Mouse (Mus musculus) thymus, adult 2 months (tissue): ENCODE measurements around the gene Macf1. TPM values are rescaled to one million over a fixed set of nuclear protein-coding genes. Genes with fewer than 3 reads are reported as not detected.

ENCODE experiments used
- DNase-seq: peaks from one replicate; pipeline ENCODE4 v3.0.0; 2021
- H3K27ac ChIP-seq: fragments of 200-500 bp; 2 replicates; pipeline ENCODE4 v1.5.1; 2012; ENCODE audit warnings: low read length, control low read depth; ENCODE audit not compliant: control insufficient read depth, insufficient read depth
- H3K27me3 ChIP-seq: fragments of 200-500 bp; 2 replicates; pipeline ENCODE4 v1.6.1; 2012; ENCODE audit warnings: mild to moderate bottlenecking, low read length, moderate library complexity, mixed read lengths; ENCODE audit not compliant: control insufficient read depth, insufficient read depth
- H3K36me3 ChIP-seq: fragments of 200-500 bp; 2 replicates; pipeline ENCODE4 v1.6.1; 2012; ENCODE audit warnings: mild to moderate bottlenecking, low read length, moderate library complexity; ENCODE audit not compliant: control insufficient read depth, insufficient read depth
- H3K4me1 ChIP-seq: fragments of 200-500 bp; replicated peaks from 2 replicates; pipeline ENCODE4 v1.6.1; 2012; ENCODE audit warnings: low read length; ENCODE audit not compliant: control insufficient read depth, insufficient read depth
- H3K4me3 ChIP-seq: fragments of 200-500 bp; 2 replicates; pipeline ENCODE4 v1.5.1; 2012; ENCODE audit warnings: mild to moderate bottlenecking, low read length, control low read depth, moderate library complexity; ENCODE audit not compliant: control insufficient read depth, insufficient read depth
- CTCF ChIP-seq: fragments of 200-500 bp; IDR thresholded peaks from 2 replicates; pipeline ENCODE4 v1.5.1; 2012; ENCODE audit warnings: mild to moderate bottlenecking, control low read depth, low read length, moderate library complexity, borderline replicate concordance; ENCODE audit not compliant: control insufficient read depth, poor library complexity, insufficient read depth; ENCODE audit errors: extremely low read depth
- POLR2A ChIP-seq: fragments of 200-500 bp; IDR thresholded peaks from 2 replicates; pipeline ENCODE4 v1.6.1; 2012; ENCODE audit warnings: mild to moderate bottlenecking, low read length, control low read depth, moderate library complexity; ENCODE audit not compliant: control insufficient read depth, poor library complexity, insufficient read depth; ENCODE audit errors: extremely low read depth
- WGBS: fragments of 180-500 bp; shearing (Covaris S2); methylation state at CpG from one replicate; pipeline ENCODE4 v1.1.7; 2018; 5-methylcytosine and 5-hydroxymethylcytosine counted together
- polyA plus RNA-seq: library from polyadenylated mRNA; depleted of rRNA; stranded (reverse); fragments of >200 nt; gene quantifications from 2 replicates; pipeline ENCODE4 v1.2.3, GENCODE M21; 2012

Macf1 gene
- polyA plus RNA-seq, 1 experiment: 121 TPM

DNA sequence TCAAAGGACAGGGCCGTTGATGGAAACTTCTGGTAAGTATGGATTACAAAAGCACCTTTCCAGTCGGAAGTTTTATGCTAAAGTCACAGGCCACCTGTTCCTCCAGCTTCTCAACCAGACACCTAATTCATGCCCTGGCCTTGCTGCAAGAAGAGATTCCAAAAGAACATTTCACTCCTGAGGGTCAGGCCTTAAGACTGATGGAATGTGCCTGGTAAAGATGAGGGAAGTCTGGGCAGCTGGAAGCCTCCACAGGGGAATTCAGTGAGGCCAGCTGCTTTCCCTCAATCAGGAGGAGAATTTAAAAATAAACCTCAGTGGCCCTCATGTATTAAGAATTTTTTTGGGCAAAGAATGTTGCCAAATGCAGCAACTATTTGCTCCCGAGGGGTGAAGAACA lies 90.5 kb downstream of the Macf1 start:
- no peak overlapping the region for H3K27ac ChIP-seq
- WGBS: 85% methylated on average over 3 of the region's 3 CpGs
- TF ChIP-seq POLR2A (no peak), CTCF (no peak)

DNA sequence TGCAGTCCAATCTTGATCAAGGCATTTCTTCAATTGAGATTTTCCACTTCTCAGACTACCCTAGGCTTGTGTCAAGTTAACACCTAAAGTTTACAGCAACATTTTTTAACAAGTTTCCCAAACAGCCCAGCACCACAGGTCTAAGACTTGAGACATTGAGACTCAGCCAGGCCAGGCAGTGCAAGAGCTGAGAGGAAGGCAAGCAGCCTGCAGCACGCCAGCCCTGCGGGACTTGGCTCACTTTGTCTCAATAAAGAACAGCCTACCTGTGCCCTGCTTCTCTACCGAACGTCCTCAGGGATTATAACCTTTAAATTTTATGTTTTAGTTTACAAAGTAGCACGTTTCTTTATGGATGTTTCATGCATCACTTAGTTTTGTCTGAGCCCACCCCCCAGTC lies 92.1 kb downstream of the Macf1 start:
- H3K27ac ChIP-seq: no peak overlapping the region
- no peak overlapping the region for H3K4me3 ChIP-seq
- no peaks in the 10 kb centered on the region for H3K4me1 ChIP-seq
- 93% methylated on average over 5 of the region's 5 CpGs for WGBS
- no peak for TF ChIP-seq POLR2A
- no peak for TF ChIP-seq CTCF
- H3K27me3 ChIP-seq: no peaks in the 10 kb centered on the region
- DNase-seq: no peak
- no peaks in the 10 kb centered on the region for H3K36me3 ChIP-seq

More for the DNA sequence above, 90.5 kb downstream of the Macf1 start:
- Histone ChIP-seq H3K4me3 (no peak overlapping the region), H3K4me1 (no peaks in the 10 kb centered on the region), H3K36me3 (no peaks in the 10 kb centered on the region), H3K27me3 (no peaks in the 10 kb centered on the region)
- DNase-seq: no peak

DNA sequence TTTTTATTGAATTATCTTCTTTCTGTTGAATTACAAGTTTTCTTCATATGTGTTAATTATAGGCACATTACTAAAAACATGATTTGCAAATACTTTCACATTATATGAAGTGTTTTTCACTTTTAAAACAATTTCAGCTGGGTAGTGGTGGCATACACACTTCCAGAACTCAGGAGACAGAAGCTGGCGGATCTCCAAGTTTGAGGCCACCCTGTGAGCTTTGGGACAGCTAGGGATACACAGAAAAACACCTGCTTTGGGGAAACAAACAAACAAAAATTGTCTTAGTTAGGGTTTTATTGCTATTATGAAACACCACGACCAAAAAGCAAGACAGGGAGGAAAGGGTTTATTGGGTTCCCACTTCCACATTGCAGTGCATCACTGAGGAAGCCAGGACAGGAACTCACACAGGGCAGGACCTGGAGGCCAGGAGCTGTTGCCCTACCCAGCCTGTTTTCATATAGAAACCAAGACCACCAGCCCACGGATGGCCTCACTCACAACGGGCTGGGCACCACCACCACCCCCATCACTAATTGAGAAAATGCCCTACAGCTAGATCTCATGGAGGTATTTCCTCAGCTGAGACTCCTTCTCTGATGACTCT lies 93.0 kb downstream of the Macf1 start:
- Histone ChIP-seq H3K4me3 (no peak overlapping the region), H3K36me3 (no peaks in the 10 kb centered on the region), H3K27me3 (no peaks in the 10 kb centered on the region), H3K4me1 (no peaks in the 10 kb centered on the region), H3K27ac (no peak overlapping the region)
- 56% methylated on average over 4 of the region's 4 CpGs for WGBS
- no peak for TF ChIP-seq CTCF
- TF ChIP-seq POLR2A: no peak
- no peak for DNase-seq

DNA sequence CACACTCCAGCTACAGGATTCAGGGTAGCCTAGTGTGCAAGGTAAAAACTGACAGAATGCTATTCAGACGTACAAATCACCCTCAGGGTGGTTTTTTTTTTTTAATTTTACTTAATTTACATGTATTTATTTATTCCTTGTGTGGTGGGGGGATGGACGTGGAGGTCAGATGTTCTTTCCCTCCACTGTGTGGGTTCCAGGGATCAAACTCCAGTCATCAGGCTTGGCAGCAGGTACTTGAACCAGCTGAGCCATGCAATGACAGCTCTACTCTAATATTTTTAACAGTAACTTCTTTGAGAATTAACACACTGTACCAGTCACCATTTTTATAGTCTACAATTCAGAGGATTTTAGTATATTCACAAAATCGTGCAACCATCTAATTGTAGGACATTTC lies 94.7 kb downstream of the Macf1 start:
- WGBS: 89% methylated on average over 3 of the region's 3 CpGs
- H3K27me3 ChIP-seq: no peaks in the 10 kb centered on the region
- TF ChIP-seq POLR2A (no peak), CTCF (no peak)
- no peaks in the 10 kb centered on the region for H3K4me1 ChIP-seq
- no peak overlapping the region for H3K27ac ChIP-seq
- DNase-seq: no peak
- no peak overlapping the region for H3K4me3 ChIP-seq
- H3K36me3 ChIP-seq: no peaks in the 10 kb centered on the region

DNA sequence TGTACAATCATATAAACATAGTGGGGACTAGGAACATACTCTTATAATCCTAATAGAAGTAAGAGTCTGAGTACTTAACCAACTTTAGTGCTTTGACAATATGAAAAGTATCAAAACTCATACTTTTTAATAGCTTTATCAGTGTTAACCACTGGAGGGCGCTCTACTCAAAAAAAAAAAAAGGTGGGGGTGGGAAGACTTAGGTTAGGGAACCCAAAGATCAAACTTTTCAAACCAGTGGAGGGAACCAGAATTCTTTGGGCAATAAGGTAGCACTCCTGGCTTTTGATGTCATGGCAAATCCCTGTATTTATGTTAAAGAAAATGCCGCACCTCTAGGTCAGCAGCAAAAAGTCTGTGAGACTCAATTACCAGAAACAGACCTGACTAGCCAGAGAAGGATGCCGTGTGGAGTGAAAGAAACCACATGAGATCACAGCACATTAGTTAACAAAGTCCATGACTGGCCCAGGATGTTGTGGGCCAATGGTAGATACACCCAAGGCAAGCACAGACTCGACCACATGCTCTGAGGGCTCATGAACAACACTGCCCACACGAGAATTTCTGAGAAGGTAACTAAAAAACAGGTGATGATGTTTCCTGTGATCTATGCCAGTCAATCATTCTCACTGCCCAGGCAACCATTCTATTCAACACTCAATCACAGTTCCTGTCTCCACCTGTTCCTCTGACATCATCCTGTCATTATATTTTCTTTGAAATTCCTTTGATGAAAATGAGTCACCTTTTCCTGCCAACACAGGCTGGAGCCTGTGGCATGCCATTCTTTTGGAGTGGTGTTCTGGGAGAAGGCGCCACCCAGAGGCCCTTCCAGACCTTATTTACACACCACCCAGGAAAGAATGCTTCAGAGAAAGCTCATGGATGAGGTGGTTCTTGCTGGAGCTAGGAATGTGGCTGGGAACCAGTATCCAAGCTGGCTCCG lies 95.5 kb downstream of the Macf1 start:
- Histone ChIP-seq H3K4me1 (no peaks in the 10 kb centered on the region), H3K27me3 (no peaks in the 10 kb centered on the region), H3K27ac (no peak overlapping the region), H3K4me3 (no peak overlapping the region), H3K36me3 (no peaks in the 10 kb centered on the region)
- WGBS: 50% methylated on average over 7 of the region's 7 CpGs
- TF ChIP-seq POLR2A (no peak), CTCF (no peak)
- no peak for DNase-seq

DNA sequence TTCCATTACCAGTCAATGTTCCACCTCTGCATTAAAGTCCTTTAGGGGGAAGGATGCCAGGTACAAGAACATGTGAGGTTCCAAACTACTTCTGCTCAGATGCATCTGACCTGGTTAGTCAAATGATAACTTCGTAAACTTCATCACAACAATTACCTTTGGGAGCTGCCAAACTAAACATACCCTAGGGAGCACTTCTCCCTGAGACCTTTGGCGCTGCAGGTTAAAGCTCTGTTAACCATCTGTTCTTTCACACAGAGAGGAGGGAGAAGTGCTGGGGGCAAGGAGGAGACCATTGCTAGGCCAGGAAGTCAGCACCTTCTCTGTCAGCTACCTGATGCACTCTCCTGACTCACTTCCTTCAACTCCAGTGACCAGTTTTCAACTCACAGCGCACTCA lies 96.5 kb downstream of the Macf1 start:
- no peak overlapping the region for H3K27ac ChIP-seq
- WGBS: 94% methylated on average over 3 of the region's 3 CpGs
- TF ChIP-seq CTCF: no peak
- TF ChIP-seq POLR2A: no peak

More for the DNA sequence above, 96.5 kb downstream of the Macf1 start:
- DNase-seq: no peak
- Histone ChIP-seq H3K4me3 (no peak overlapping the region), H3K36me3 (no peaks in the 10 kb centered on the region), H3K4me1 (no peaks in the 10 kb centered on the region), H3K27me3 (no peaks in the 10 kb centered on the region)
